Mouse (Mus musculus): ENCODE measurements at regions not wholly inside any gene's neighbourhood (a gene's known extent, or its start where the extent isn't known, plus 50 kb on each side); places are given as distances from the start of the nearest gene placed in this dataset.

- TF ChIP-seq CTCF (IDR thresholded peaks at IDR 0.05; ENCODE audit: low read depth, low read length) (no peak), TAL1 (conservative IDR thresholded peaks at IDR 0.05; ENCODE audit: low read depth, low read length) (no peak), GATA2 (IDR thresholded peaks at IDR 0.05; ENCODE audit: borderline replicate concordance, low read depth, low read length) (no peak)
Observed at GRCm38 (mm10) chr15:97596514-97597081, 109.0 kb downstream of the Rpap3 start.
